In the genomic region with DNA sequence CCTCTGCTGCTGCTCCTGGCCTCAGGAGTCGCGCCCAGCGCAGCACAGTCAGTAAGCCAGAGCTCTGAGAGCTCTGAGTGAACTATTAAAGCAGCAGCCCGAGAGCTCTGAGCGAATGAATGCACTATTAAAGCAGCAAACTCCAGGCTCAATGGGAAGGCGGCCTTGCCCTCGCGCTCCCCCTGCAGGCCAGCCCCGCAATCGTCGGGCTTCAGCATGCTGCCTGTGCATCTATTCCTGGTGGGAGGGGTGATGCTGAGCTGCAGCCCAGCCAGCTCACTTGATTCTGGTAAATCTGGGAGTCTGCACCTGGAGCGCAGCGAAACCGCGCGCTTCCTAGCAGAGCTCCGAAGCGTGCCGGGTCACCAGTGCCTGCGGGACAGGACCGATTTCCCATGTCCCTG, we compare ENCODE assay signal across 8 mouse cellular contexts. TPM values are rescaled to one million over a fixed set of nuclear protein-coding genes. Genes with fewer than 3 reads are reported as not detected.
DNase-seq lines count a peak whose midpoint lies in the region; ATAC-seq lines count a peak whose summit lies in the region.
"Not testable (repeated sequence)": the region's sequence is repeated elsewhere in the genome, so short reads cannot be mapped to it uniquely, and the experiment has no call there.

No protein-coding gene starts in this region.

- peak overlapping the region; percentile 69 for H3K4me3 ChIP-seq in liver, embryonic 12.5 days

- H3K36me3 ChIP-seq in liver, embryonic 12.5 days; splenic B cell, adult 2 months (ENCODE audit: control insufficient read depth, insufficient read depth, low read length, poor library complexity, severe bottlenecking): not testable (repeated sequence)

- intact Hi-C loops in heart, postnatal 25 days (cut with DNase I) = loop anchor here (2.0 kb wide), 1 partner anchor 19 kb away; no protein-coding TSS in a partner anchor

- peaks cover 12% of the 10 kb centered on the region for H3K4me1 ChIP-seq in liver, embryonic 12.5 days

- peak; percentile 100 for ATAC-seq in frontal cortex, adult (ENCODE audit: low TSS enrichment)
- ATAC-seq in liver, embryonic 12.5 days = peak; percentile 100

- DNase-seq in CD8-positive naive resting alpha-beta T cell, adult 2 months (ENCODE audit: low read depth in 2 of 2, low spot score in 2 of 2) = peak; percentile 91 to 94
- DNase-seq in cerebellum, adult 9-10 months = peak; percentile 98
- peak; percentile 85 for DNase-seq in heart, postnatal 25 days (ENCODE audit: low spot score)
- peak; percentile 87 to 91 for DNase-seq in kidney, postnatal 4 days
- peak; percentile 90 to 92 for DNase-seq in natural killer cell, adult 2 months (ENCODE audit: low spot score in 2 of 2)
- peak; percentile 92 for DNase-seq in splenic B cell, adult 2 months (ENCODE audit: low read depth, low spot score)

- not testable (repeated sequence) for H3K27me3 ChIP-seq in liver, embryonic 12.5 days (replicated peaks); splenic B cell, adult 2 months (ENCODE audit: control insufficient read depth, insufficient read depth, low read length, poor library complexity, severe bottlenecking)

- H3K9ac ChIP-seq in liver, embryonic 12.5 days = peak overlapping the region; percentile 70

- WGBS in liver, embryonic 12.5 days (ENCODE audit: insufficient replicate concordance) = 3% methylated on average over 21 of the region's 21 CpGs

- H3K9me3 ChIP-seq in liver, embryonic 12.5 days (replicated peaks) = not testable (repeated sequence)

- H3K27ac ChIP-seq in liver, embryonic 12.5 days = peak overlapping the region; percentile 85

- H3K4me2 ChIP-seq in liver, embryonic 12.5 days = peak overlapping the region; percentile 85

RNA-seq across cellular contexts. Expression of gene Gm13283, which starts 2.3 kb away (rescaled TPM):
- not detected for total RNA-seq in heart, postnatal 25 days (2021)
- polyA plus RNA-seq in liver, embryonic 12.5 days (2016; fragmentation: Nextera tagmentation; extraction: Ambion mirVana) = not detected in 2 replicates

RNA-seq across cellular contexts. Expression of gene Gm13271, which starts 3.0 kb away (rescaled TPM):
- not detected for total RNA-seq in heart, postnatal 25 days (2021)
- not detected in 2 replicates for polyA plus RNA-seq in liver, embryonic 12.5 days (2016; fragmentation: Nextera tagmentation; extraction: Ambion mirVana)

RNA-seq across cellular contexts. Expression of gene Gm13290, which starts 16.0 kb away (rescaled TPM):
- not detected for total RNA-seq in heart, postnatal 25 days (2021)
- polyA plus RNA-seq in liver, embryonic 12.5 days (2016; fragmentation: Nextera tagmentation; extraction: Ambion mirVana) = not detected in 2 replicates

RNA-seq across cellular contexts. Expression of gene Gm13289, which starts 19.1 kb away (rescaled TPM):
- not detected for total RNA-seq in heart, postnatal 25 days (2021)
- not detected in 2 replicates for polyA plus RNA-seq in liver, embryonic 12.5 days (2016; fragmentation: Nextera tagmentation; extraction: Ambion mirVana)

RNA-seq across cellular contexts. Expression of gene Gm13272, which starts 22.0 kb away (rescaled TPM):
- total RNA-seq in heart, postnatal 25 days (2021) = not detected
- polyA plus RNA-seq in liver, embryonic 12.5 days (2016; fragmentation: Nextera tagmentation; extraction: Ambion mirVana) = not detected in 2 replicates

Comparison
In these comparisons a context has a peak if more than half of its experiments do, and no peak if none do; other contexts are left out.
1. Peak in every context shown above with its lines: DNase-seq, ATAC-seq, H3K4me3 ChIP-seq and H3K27ac ChIP-seq.